Mouse (Mus musculus) kidney, embryonic 16.5 days (tissue): ENCODE results near the gene Cox8b. TPM values are rescaled to one million over a fixed set of nuclear protein-coding genes. Genes with fewer than 3 reads are reported as not detected.

Source experiments
- ATAC-seq: fragments of 200-750 bp; cut with Nextera tagmentation; 2 replicates; pipeline ENCODE4 v1.8.0; 2017; ENCODE audit warnings: moderate TSS enrichment; ENCODE audit not compliant: low FRiP score, low TSS enrichment
- H3K27ac ChIP-seq: fragments of 300-500 bp; sonication (generic); 2 replicates; pipeline ENCODE4 v1.5.1; 2014; ENCODE audit warnings: low read length
- H3K27me3 ChIP-seq: fragments of 300-500 bp; sonication (generic); 2 replicates; pipeline ENCODE4 v1.6.1; 2014; ENCODE audit warnings: low read length, control low read depth, mixed read lengths; ENCODE audit not compliant: insufficient read depth
- H3K36me3 ChIP-seq: fragments of 300-500 bp; sonication (generic); 2 replicates; pipeline ENCODE4 v1.6.1; 2014; ENCODE audit warnings: low read length, control low read depth, mixed read lengths; ENCODE audit not compliant: insufficient read depth
- H3K4me1 ChIP-seq: fragments of 300-500 bp; sonication (generic); 2 replicates; pipeline ENCODE4 v1.6.1; 2014; ENCODE audit warnings: low read length, control low read depth, mixed read lengths; ENCODE audit not compliant: insufficient read depth
- H3K4me2 ChIP-seq: fragments of 300-500 bp; sonication (generic); replicated peaks from 2 replicates; pipeline ENCODE4 v1.6.1; 2014; ENCODE audit warnings: low read depth, low read length
- H3K4me3 ChIP-seq: fragments of 300-500 bp; sonication (generic); 2 replicates; pipeline ENCODE4 v1.5.1; 2014; ENCODE audit warnings: mild to moderate bottlenecking, low read length
- H3K9ac ChIP-seq: fragments of 300-500 bp; sonication (generic); replicated peaks from 2 replicates; pipeline ENCODE4 v1.6.1; 2014; ENCODE audit warnings: low read length
- H3K9me3 ChIP-seq: fragments of 300-500 bp; sonication (generic); 2 replicates; pipeline ENCODE4 v1.6.1; 2016; ENCODE audit warnings: low read length, control low read depth
- WGBS: fragments of 180-500 bp; shearing (Covaris S2); extraction: QIAGEN DNeasy Blood & Tissue Kit; methylation state at CpG from one replicate; pipeline ENCODE4 v1.1.7; 2014; 5-methylcytosine and 5-hydroxymethylcytosine counted together
- polyA plus RNA-seq: library from polyadenylated mRNA; unstranded; fragments of >200 nt; fragmentation: Nextera tagmentation; extraction: Ambion mirVana; gene quantifications from 2 replicates; pipeline ENCODE4 v1.2.1, GENCODE M21; 2015

The Cox8b gene
- polyA plus RNA-seq, 1 experiment from 2014 or later = 2.6 TPM

GRCm38 (mm10) chr7:140941222-140942051 is 41.2 kb upstream of the Cox8b start, which contains the start of gene Pgghg:
Gene Pgghg (plus strand): TSS chr7:140941391.
- Histone ChIP-seq H3K27ac (peak within 1 kb of the TSS; percentile 83), H3K36me3 (peaks cover 4% of the 10 kb centered on the region; the same call in 1 of the 2 replicates), H3K4me1 (peaks cover 26% of the 10 kb centered on the region; the same call in 1 of the 2 replicates), H3K4me2 (peak within 1 kb of the TSS; percentile 75), H3K4me3 (peak within 1 kb of the TSS; percentile 61), H3K27me3 (no peaks in the 10 kb centered on the region; the same call in 1 of the 2 replicates), H3K9me3 (no peaks in the 10 kb centered on the region), H3K9ac (peak within 1 kb of the TSS; percentile 80)
- 2% methylated on average over 33 of the region's 33 CpGs for WGBS
- ATAC-seq = peak; percentile 87

GRCm38 (mm10) chr7:140939669-140940171 is 39.5 kb upstream of the Cox8b start:
- WGBS = 3% methylated on average over 6 of the region's 8 CpGs
- peak overlapping the region; percentile 25; the same call in 1 of the 2 replicates for H3K27ac ChIP-seq
- H3K36me3 ChIP-seq = no peaks in the 10 kb centered on the region
- peaks cover 26% of the 10 kb centered on the region; the same call in 1 of the 2 replicates for H3K4me1 ChIP-seq
- no peaks in the 10 kb centered on the region; the same call in 1 of the 2 replicates for H3K27me3 ChIP-seq
- no peak overlapping the region; the same call in 1 of the 2 replicates for H3K4me3 ChIP-seq
- H3K9me3 ChIP-seq = no peaks in the 10 kb centered on the region
- peak overlapping the region; percentile 35; the same call in 1 of the 2 replicates for H3K9ac ChIP-seq
- H3K4me2 ChIP-seq = peak overlapping the region; percentile 35
- ATAC-seq = peak; percentile 43

- Histone ChIP-seq H3K9ac (no peak overlapping the region), H3K4me3 (no peak overlapping the region), H3K4me1 (peaks cover 26% of the 10 kb centered on the region; the same call in 1 of the 2 replicates), H3K27me3 (no peaks in the 10 kb centered on the region; the same call in 1 of the 2 replicates), H3K36me3 (no peaks in the 10 kb centered on the region), H3K27ac (peak overlapping the region; percentile 25; the same call in 1 of the 2 replicates), H3K9me3 (no peaks in the 10 kb centered on the region), H3K4me2 (no peak overlapping the region)
- no peak for ATAC-seq
- WGBS = 15% methylated on average over 2 of the region's 2 CpGs
Measured at GRCm38 (mm10) chr7:140938896-140939295, 38.6 kb upstream of the Cox8b start.

GRCm38 (mm10) chr7:140938436-140938835 is 38.2 kb upstream of the Cox8b start:
- Histone ChIP-seq H3K27ac (no peak overlapping the region), H3K36me3 (no peaks in the 10 kb centered on the region), H3K27me3 (no peaks in the 10 kb centered on the region; the same call in 1 of the 2 replicates), H3K4me2 (no peak overlapping the region), H3K9me3 (no peaks in the 10 kb centered on the region), H3K9ac (no peak overlapping the region), H3K4me1 (peaks cover 26% of the 10 kb centered on the region; the same call in 1 of the 2 replicates), H3K4me3 (no peak overlapping the region)
- ATAC-seq = no peak
- WGBS = 41% methylated on average over 3 of the region's 3 CpGs

GRCm38 (mm10) chr7:140927181-140927580 is 26.9 kb upstream of the Cox8b start:
- H3K36me3 ChIP-seq = no peaks in the 10 kb centered on the region
- H3K27ac ChIP-seq = no peak overlapping the region
- H3K4me1 ChIP-seq = peaks cover 11% of the 10 kb centered on the region
- H3K4me3 ChIP-seq = no peak overlapping the region
- no peak overlapping the region for H3K9ac ChIP-seq
- 82% methylated on average over 6 of the region's 6 CpGs for WGBS
- no peaks in the 10 kb centered on the region for H3K9me3 ChIP-seq
- H3K4me2 ChIP-seq = no peak overlapping the region
- ATAC-seq = no peak
- peaks cover 34% of the 10 kb centered on the region for H3K27me3 ChIP-seq

- 18% methylated on average over 30 of the region's 30 CpGs for WGBS
- Histone ChIP-seq H3K27me3 (peaks cover 67% of the 10 kb centered on the region), H3K4me1 (peaks cover 17% of the 10 kb centered on the region), H3K4me3 (peak overlapping the region; percentile 44), H3K9me3 (no peaks in the 10 kb centered on the region), H3K9ac (peak overlapping the region; percentile 31; the same call in 1 of the 2 replicates), H3K4me2 (peak overlapping the region; percentile 64), H3K36me3 (no peaks in the 10 kb centered on the region), H3K27ac (no peak overlapping the region)
- ATAC-seq = no peak
Measured at GRCm38 (mm10) chr7:140923070-140923775, 23.0 kb upstream of the Cox8b start.

GRCm38 (mm10) chr7:140922398-140923069 is 22.3 kb upstream of the Cox8b start:
- Histone ChIP-seq H3K4me2 (peak overlapping the region; percentile 64), H3K4me1 (peaks cover 17% of the 10 kb centered on the region), H3K27me3 (peaks cover 67% of the 10 kb centered on the region), H3K4me3 (peak overlapping the region; percentile 44), H3K9me3 (no peaks in the 10 kb centered on the region), H3K9ac (peak overlapping the region; percentile 31; the same call in 1 of the 2 replicates), H3K36me3 (no peaks in the 10 kb centered on the region), H3K27ac (0 out of 2 replicates have a peak overlapping the region, but pooled peaks have one; percentile 6)
- ATAC-seq = peak; percentile 92
- under 1% methylated on average over 49 of the region's 49 CpGs for WGBS

GRCm38 (mm10) chr7:140921225-140921975 is 21.2 kb upstream of the Cox8b start:
- Histone ChIP-seq H3K36me3 (no peaks in the 10 kb centered on the region), H3K9me3 (no peaks in the 10 kb centered on the region), H3K9ac (no peak overlapping the region), H3K4me2 (peak overlapping the region; percentile 64), H3K4me3 (no peak overlapping the region), H3K27me3 (peaks cover 67% of the 10 kb centered on the region), H3K4me1 (peaks cover 17% of the 10 kb centered on the region), H3K27ac (no peak overlapping the region)
- WGBS = 20% methylated on average over 22 of the region's 22 CpGs
- ATAC-seq = no peak
